Mouse (Mus musculus) limb, embryonic 12.5 days (tissue): ENCODE results near the gene Scimp. TPM values are rescaled to one million over a fixed set of nuclear protein-coding genes. Genes with fewer than 3 reads are reported as not detected.
"Not testable (repeated sequence)": the region's sequence is repeated elsewhere in the genome, so short reads cannot be mapped to it uniquely, and the experiment has no call there.

Source experiments
- ATAC-seq: fragments of 200-750 bp; cut with Nextera tagmentation; 2 replicates; pipeline ENCODE4 v1.8.0; 2017; ENCODE audit warnings: low read depth, moderate TSS enrichment; ENCODE audit not compliant: insufficient number of reproducible peaks, insufficient read depth, low FRiP score, low TSS enrichment
- H3K27ac ChIP-seq: fragments of 300-500 bp; sonication (generic); 2 replicates; pipeline ENCODE4 v1.5.1; 2016; ENCODE audit warnings: mild to moderate bottlenecking, moderate library complexity
- H3K27me3 ChIP-seq: fragments of 300-500 bp; sonication (generic); 2 replicates; pipeline ENCODE4 v1.6.1; 2016; ENCODE audit warnings: mild to moderate bottlenecking, moderate library complexity
- H3K36me3 ChIP-seq: fragments of 300-500 bp; sonication (generic); 2 replicates; pipeline ENCODE4 v1.6.1; 2016; ENCODE audit warnings: mild to moderate bottlenecking, moderate library complexity
- H3K4me1 ChIP-seq: fragments of 300-500 bp; sonication (generic); replicated peaks from 2 replicates; pipeline ENCODE4 v1.6.1; 2016
- H3K4me2 ChIP-seq: fragments of 300-500 bp; sonication (generic); 2 replicates; pipeline ENCODE4 v1.6.1; 2016; ENCODE audit warnings: mild to moderate bottlenecking, moderate library complexity
- H3K4me3 ChIP-seq: fragments of 300-500 bp; sonication (generic); replicated peaks from 2 replicates; pipeline ENCODE4 v1.5.1; 2016; ENCODE audit warnings: mild to moderate bottlenecking
- H3K9ac ChIP-seq: fragments of 300-500 bp; sonication (generic); replicated peaks from 2 replicates; pipeline ENCODE4 v1.6.1; 2016; ENCODE audit warnings: mild to moderate bottlenecking, moderate library complexity
- H3K9me3 ChIP-seq: fragments of 300-500 bp; sonication (generic); 2 replicates; pipeline ENCODE4 v1.6.1; 2016; ENCODE audit warnings: mild to moderate bottlenecking, moderate library complexity
- WGBS: fragments of 180-500 bp; shearing (Covaris S2); methylation state at CpG from one replicate; pipeline ENCODE4 v1.1.7; 2016; 5-methylcytosine and 5-hydroxymethylcytosine counted together
- polyA plus RNA-seq: library from polyadenylated mRNA; unstranded; fragments of >200 nt; fragmentation: Nextera tagmentation; extraction: Ambion mirVana; gene quantifications from 2 replicates; pipeline ENCODE4 v1.2.1, GENCODE M21; 2016

The Scimp gene
- polyA plus RNA-seq, 1 experiment from 2014 or later, result not detected

DNA sequence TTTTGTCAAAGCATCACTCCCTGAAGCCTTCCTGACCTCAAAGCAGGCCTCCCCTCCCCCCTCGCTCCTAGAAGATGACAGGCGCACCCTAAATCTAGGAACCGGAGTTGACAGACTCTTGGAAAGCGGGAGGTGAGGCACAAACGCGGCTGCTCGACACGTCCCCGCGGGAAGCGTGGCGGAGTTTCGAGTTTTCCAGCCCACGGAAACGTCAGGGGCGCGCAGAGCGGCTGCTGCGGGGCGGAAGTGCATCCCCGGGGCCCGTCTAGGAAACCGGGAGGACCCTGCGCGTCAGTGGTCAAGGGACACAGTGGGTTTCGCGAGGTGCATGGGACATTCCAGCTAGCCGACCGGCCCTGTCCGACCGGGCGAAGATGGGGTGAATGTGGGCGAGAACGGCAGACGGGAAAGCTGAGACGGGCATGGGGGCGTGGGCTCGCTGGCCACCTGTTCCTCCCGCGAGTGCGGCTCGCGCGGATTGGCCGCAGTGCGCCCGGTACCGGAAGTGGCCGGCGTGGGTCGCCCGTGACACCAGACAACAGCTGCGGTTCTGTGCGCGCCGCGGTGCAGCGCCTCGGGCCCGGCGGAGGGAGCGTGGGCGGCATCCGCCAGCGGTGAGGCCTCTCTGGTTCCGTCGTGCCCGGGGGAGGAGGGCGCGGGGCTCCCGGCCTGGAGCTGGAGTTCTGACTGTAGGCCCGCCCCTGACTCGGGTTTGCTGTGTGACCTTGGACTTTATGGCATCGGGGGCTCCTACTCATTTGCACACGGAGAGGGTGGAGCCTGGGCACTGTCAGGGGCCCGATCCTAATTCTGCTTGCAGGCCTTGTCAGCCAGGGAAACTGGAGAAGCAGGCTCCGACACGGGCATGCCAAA, 48.2 kb downstream of the Scimp start, which contains the start of gene Zfp3:
TSS of gene Zfp3 (plus strand) at position 274 of the 873 bp plus-strand sequence.
- Histone ChIP-seq H3K36me3 (0 out of 2 replicates have a peak, but pooled peaks cover 7% of the 10 kb centered on the region), H3K27ac (peak within 1 kb of the TSS; percentile 80), H3K4me1 (peaks cover 8% of the 10 kb centered on the region), H3K9ac (peak within 1 kb of the TSS; percentile 81), H3K27me3 (no peaks in the 10 kb centered on the region), H3K9me3 (no peaks in the 10 kb centered on the region), H3K4me2 (peak within 1 kb of the TSS; percentile 77), H3K4me3 (peak within 1 kb of the TSS; percentile 79)
- peak; percentile 78; the same call in 1 of the 2 replicates for ATAC-seq
- WGBS, result under 1% methylated on average over 78 of the region's 78 CpGs

DNA sequence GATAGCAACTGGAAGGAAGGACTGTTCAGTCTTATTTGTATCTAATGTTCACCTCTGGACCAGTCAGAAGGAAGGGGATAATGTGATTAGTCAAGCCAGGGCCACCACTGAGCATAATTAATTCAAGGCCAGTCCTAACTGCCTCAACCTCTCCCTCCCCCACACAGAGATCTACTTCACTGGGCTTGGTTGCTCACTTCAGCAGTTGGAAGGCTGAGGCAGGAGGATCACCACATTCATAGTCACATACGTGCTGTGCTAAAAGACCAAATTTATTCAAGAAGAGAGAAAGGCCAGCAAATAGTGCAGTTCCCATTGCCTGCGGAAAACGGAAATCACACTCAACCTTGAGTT, 48.8 kb downstream of the Scimp start:
- Histone ChIP-seq H3K4me1 (peaks cover 8% of the 10 kb centered on the region), H3K4me3 (peak overlapping the region; percentile 79), H3K9ac (peak overlapping the region; percentile 81), H3K27me3 (no peaks in the 10 kb centered on the region), H3K36me3 (0 out of 2 replicates have a peak, but pooled peaks cover 7% of the 10 kb centered on the region), H3K4me2 (peak overlapping the region; percentile 77), H3K27ac (peak overlapping the region; percentile 80), H3K9me3 (no peaks in the 10 kb centered on the region)
- ATAC-seq, result no peak
- 32% methylated on average over 3 of the region's 3 CpGs for WGBS

DNA sequence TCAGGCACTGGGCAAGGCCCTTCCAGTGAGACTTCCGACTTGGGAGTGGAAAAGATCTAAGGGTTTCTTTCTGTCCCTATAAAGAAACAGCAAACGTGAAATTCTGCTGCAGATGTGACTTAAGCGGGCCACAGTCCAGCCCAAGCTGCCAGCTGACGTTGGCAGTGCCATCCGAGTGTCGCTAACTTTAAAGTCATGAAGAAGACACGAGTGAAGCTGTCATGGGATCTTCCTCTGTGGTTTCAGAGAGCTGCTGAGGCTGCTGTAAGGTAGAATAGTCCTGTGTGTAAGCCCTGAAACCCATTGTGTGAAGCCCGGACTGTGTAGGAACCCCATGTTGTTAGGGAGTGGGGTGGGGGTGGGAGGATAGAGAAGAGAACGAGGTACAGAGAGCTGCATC, 49.7 kb downstream of the Scimp start:
- no peak overlapping the region for H3K4me2 ChIP-seq
- 82% methylated on average over 9 of the region's 9 CpGs for WGBS
- no peak for ATAC-seq
- H3K27me3 ChIP-seq, result no peaks in the 10 kb centered on the region
- no peaks in the 10 kb centered on the region for H3K9me3 ChIP-seq
- peaks cover 8% of the 10 kb centered on the region for H3K4me1 ChIP-seq
- no peak overlapping the region for H3K4me3 ChIP-seq
- no peak overlapping the region for H3K9ac ChIP-seq
- no peaks in the 10 kb centered on the region for H3K36me3 ChIP-seq
- no peak overlapping the region for H3K27ac ChIP-seq

DNA sequence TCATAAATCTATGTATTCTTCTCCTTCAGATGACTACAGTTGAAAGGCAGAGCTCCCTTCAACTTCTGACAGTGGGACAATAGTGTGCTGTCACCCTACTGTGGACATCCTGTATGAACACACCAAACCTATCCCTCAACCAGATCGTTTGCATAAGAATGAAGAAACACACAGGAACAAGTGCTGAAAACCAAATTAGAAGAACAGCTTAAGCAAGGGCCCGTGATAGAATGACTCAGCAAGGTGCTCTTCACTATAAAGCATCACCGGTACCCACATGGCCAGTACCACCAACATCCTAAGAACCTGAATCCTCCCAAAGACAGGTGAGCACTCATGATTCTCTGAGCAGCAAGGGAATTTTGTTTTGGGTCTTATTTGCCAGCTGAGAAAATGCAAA, 51.9 kb downstream of the Scimp start:
- 73% methylated on average over 3 of the region's 3 CpGs for WGBS
- H3K9ac ChIP-seq, H3K9me3 ChIP-seq, H3K4me1 ChIP-seq, H3K4me2 ChIP-seq, H3K4me3 ChIP-seq, H3K27me3 ChIP-seq, ATAC-seq, H3K27ac ChIP-seq, H3K36me3 ChIP-seq: not testable (repeated sequence)

DNA sequence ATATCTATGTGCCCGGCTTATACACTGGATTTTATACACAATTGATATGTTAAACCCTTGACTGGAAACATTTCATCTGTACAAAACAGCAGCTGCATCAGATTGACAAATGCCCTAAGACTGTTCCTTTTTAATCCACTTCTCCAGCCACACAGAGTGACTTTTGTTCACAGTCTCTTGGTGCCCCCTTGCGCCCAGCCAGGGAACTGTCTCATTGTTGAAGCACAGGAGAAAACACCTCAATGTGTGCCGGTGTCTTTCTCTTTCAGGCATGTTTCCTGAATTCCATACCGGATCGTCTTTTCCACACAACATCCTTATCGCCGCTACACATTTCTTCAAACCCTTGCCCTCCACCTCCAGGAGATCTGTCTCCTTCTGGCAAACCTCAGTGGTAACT, 56.7 kb downstream of the Scimp start:
- H3K9me3 ChIP-seq, result no peaks in the 10 kb centered on the region
- no peaks in the 10 kb centered on the region for H3K36me3 ChIP-seq
- no peak for ATAC-seq
- no peaks in the 10 kb centered on the region for H3K27me3 ChIP-seq
- WGBS, result 15% methylated on average over 7 of the region's 7 CpGs
- no peak overlapping the region for H3K9ac ChIP-seq
- no peak overlapping the region for H3K27ac ChIP-seq
- H3K4me1 ChIP-seq, result no peaks in the 10 kb centered on the region
- H3K4me3 ChIP-seq, result no peak overlapping the region
- no peak overlapping the region for H3K4me2 ChIP-seq

DNA sequence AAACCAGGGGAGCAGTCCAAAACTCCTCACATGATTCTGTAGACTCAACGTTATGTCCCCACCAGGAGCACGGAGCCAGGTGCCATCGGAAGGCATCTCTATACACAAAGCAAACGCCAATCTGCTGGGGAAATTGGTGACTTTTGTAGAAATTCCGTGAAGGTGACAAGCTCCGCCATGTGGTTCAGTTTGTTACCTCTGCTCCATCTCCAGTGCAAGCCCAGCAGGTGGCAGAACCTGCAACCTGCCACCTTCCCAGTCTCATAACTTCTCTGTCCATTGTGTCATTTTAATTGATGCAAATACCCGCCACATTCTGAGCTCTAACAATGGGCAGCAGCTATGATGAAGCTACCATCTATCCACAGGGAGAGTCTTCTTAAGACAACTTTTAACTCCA, 57.4 kb downstream of the Scimp start:
- Histone ChIP-seq H3K27me3 (no peaks in the 10 kb centered on the region), H3K27ac (no peak overlapping the region), H3K9me3 (no peaks in the 10 kb centered on the region), H3K4me1 (no peaks in the 10 kb centered on the region), H3K36me3 (no peaks in the 10 kb centered on the region), H3K9ac (no peak overlapping the region), H3K4me2 (no peak overlapping the region), H3K4me3 (no peak overlapping the region)
- ATAC-seq, result no peak
- 64% methylated on average over 7 of the region's 7 CpGs for WGBS

DNA sequence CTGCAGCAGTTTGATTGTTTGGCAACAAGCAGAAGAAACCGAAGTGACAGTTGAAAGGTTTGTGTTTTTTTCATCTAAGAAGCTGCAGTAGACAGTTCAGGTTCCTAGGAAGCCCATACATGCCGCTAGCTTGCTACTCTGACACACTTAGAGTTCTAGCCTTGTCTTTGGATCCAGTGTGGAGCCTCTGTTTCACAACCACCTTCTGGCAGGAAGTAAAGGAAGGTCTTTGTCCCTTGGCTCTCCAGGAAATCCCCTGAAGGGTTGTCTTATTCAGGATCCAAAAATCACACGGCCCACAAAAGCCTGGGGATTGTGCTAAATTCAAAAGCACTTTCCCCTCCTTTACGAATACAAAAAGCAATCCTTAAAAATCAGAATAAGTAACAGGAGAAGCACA, 57.9 kb downstream of the Scimp start:
- H3K27me3 ChIP-seq, result no peaks in the 10 kb centered on the region
- no peak for ATAC-seq
- H3K36me3 ChIP-seq, result no peaks in the 10 kb centered on the region
- H3K9ac ChIP-seq, result no peak overlapping the region
- H3K9me3 ChIP-seq, result no peaks in the 10 kb centered on the region
- H3K4me2 ChIP-seq, result no peak overlapping the region
- WGBS, result 71% methylated on average over 4 of the region's 4 CpGs
- H3K4me1 ChIP-seq, result no peaks in the 10 kb centered on the region
- H3K27ac ChIP-seq, result no peak overlapping the region
- no peak overlapping the region for H3K4me3 ChIP-seq

DNA sequence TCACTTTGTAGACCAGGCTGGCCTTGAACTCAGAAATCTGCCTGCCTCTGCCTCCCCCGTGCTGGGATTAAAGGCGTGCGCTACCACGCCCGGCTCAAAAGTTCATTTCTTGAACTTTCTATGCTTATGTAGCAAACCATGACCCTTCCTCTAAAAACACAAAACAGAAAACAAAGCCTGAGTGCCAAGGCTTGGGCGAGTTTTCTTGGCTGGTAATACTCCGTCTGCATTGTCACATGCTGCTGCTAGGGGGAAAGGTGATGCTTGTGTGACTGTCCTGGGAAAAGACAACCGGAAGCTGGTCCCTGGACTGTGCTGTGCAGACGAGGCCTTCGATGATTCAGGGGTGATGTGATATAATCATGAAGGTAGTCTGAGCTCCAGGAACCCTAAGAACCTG, 59.2 kb downstream of the Scimp start:
- no peaks in the 10 kb centered on the region for H3K36me3 ChIP-seq
- H3K4me1 ChIP-seq, result no peaks in the 10 kb centered on the region
- H3K9me3 ChIP-seq, result peaks cover 6% of the 10 kb centered on the region; the same call in 1 of the 2 replicates
- no peak for ATAC-seq
- no peak overlapping the region for H3K9ac ChIP-seq
- no peak overlapping the region for H3K27ac ChIP-seq
- WGBS, result 87% methylated on average over 10 of the region's 10 CpGs
- no peak overlapping the region for H3K4me2 ChIP-seq
- no peaks in the 10 kb centered on the region for H3K27me3 ChIP-seq
- no peak overlapping the region for H3K4me3 ChIP-seq

DNA sequence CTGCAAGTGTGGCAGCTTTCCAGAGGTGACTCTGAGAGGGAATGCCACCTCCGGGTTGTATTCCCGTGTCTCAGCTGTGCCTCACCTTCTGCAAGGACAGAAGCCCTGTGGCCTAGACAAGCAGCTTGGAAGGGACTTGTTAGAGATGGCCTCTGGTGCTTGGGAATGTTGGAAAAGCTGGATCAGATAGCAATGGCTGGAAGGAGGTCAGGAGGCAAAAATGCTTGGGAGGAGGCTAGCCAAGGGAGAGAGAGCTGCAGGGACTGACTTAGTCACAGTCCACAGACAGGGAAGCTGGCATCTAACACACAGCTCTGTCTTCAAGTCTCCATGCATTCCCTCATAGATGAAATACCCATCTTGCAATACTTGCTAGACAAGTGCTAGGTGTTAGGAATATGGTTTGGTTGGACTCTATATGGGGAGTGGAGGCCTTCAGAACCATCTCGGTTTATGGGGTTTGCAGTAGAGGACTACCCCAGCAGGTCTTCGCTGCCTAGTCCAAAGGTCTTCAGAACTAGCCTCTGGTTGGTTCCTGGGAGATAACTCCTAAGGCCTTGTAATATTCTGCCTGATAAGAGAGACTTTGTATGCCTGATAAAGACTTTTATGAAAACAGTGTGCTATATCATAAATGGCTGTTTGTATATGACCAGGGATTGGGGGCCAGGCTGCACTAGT, 59.9 kb downstream of the Scimp start:
- H3K4me1 ChIP-seq, result no peaks in the 10 kb centered on the region
- H3K4me3 ChIP-seq, result no peak overlapping the region
- H3K4me2 ChIP-seq, result no peak overlapping the region
- no peaks in the 10 kb centered on the region for H3K27me3 ChIP-seq
- peaks cover 6% of the 10 kb centered on the region; the same call in 1 of the 2 replicates for H3K9me3 ChIP-seq
- H3K9ac ChIP-seq, result no peak overlapping the region
- H3K27ac ChIP-seq, result no peak overlapping the region
- no peak for ATAC-seq
- no peaks in the 10 kb centered on the region for H3K36me3 ChIP-seq
- WGBS, result 89% methylated on average over 4 of the region's 4 CpGs

DNA sequence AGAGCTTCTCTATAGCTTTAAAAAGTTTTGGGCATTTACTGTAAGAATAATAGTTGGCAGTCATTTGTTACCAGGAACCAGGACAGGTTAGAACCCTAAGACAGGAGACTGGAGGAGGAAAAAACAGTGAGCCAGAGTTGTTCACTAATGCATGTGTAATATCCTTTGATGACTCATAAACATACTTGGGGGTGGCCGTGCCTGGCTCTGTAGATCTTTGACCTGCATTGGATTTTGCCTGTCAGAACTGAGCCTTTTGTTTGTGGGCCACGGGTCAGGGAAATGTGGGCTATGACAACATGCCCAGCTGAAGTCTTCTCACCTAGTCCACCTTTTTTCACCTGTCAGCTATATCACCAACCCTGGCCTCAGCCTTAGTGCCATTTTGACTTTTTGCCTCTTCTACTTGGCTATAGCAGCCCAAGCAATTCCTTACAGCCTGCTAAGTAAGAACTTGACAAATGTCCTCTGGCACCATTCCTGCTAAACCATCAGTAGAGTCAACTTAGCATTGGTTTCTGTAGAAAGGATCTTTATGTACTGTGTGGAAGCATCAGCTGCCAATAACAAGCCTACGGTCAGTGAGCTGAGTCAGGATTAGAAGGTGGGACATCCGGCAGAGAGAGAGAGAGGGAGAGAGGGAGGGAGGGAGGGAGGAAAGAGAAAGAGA, 64.4 kb downstream of the Scimp start:
- Histone ChIP-seq H3K27me3 (no peaks in the 10 kb centered on the region), H3K4me2 (no peak overlapping the region), H3K27ac (no peak overlapping the region), H3K9me3 (peaks cover 6% of the 10 kb centered on the region; the same call in 1 of the 2 replicates), H3K36me3 (no peaks in the 10 kb centered on the region), H3K4me3 (no peak overlapping the region), H3K4me1 (no peaks in the 10 kb centered on the region), H3K9ac (no peak overlapping the region)
- ATAC-seq, result no peak
- 91% methylated on average over 4 of the region's 4 CpGs for WGBS

DNA sequence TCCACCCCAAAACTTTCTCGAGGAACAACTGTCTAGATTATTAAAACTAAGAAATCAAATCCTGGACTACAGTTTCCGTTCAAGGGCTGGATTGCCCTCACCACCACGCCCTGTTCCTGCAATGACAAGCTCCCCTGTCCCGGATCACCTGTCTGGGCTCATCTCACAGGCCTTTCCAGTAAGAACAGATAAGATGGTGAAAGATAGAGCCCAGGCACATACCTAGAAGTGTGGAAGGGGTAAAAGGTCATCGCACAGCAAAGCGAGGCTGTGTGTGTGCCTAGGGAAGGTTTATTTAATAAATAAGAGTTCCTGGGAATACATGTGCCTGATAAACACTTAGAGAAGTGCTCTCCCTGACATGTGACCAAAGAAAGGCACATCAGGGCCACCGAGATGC, 66.8 kb downstream of the Scimp start:
- ATAC-seq, result no peak
- no peak overlapping the region for H3K4me2 ChIP-seq
- no peak overlapping the region for H3K9ac ChIP-seq
- H3K36me3 ChIP-seq, result no peaks in the 10 kb centered on the region
- 80% methylated on average over 7 of the region's 7 CpGs for WGBS
- no peaks in the 10 kb centered on the region for H3K27me3 ChIP-seq
- no peak overlapping the region for H3K27ac ChIP-seq
- no peak overlapping the region for H3K4me3 ChIP-seq
- H3K4me1 ChIP-seq, result no peaks in the 10 kb centered on the region
- H3K9me3 ChIP-seq, result peaks cover 6% of the 10 kb centered on the region; the same call in 1 of the 2 replicates
